Mouse (Mus musculus) intestine, postnatal 0 days (tissue): ENCODE measurements at regions not wholly inside any gene's neighbourhood (a gene's known extent, or its start where the extent isn't known, plus 50 kb on each side); places are given as distances from the start of the nearest gene placed in this dataset.

Experiments
- ATAC-seq: fragments of 200-750 bp; cut with Nextera tagmentation; 2 replicates; pipeline ENCODE4 v1.8.0; 2017; ENCODE audit warnings: mild to moderate bottlenecking, moderate TSS enrichment, moderate library complexity
- H3K27ac ChIP-seq: fragments of 300-500 bp; sonication (generic); 2 replicates; pipeline ENCODE4 v1.5.1; 2014; ENCODE audit warnings: mild to moderate bottlenecking, low read depth, low read length, moderate library complexity
- H3K27me3 ChIP-seq: fragments of 300-500 bp; sonication (generic); replicated peaks from 2 replicates; pipeline ENCODE4 v1.6.1; 2014; ENCODE audit warnings: low read length, mixed read lengths; ENCODE audit not compliant: control insufficient read depth, insufficient read depth
- H3K36me3 ChIP-seq: fragments of 300-500 bp; sonication (generic); 2 replicates; pipeline ENCODE4 v1.6.1; 2014; ENCODE audit warnings: mild to moderate bottlenecking, moderate library complexity; ENCODE audit not compliant: control insufficient read depth, insufficient read depth
- H3K4me1 ChIP-seq: fragments of 300-500 bp; sonication (generic); replicated peaks from 2 replicates; pipeline ENCODE4 v1.6.1; 2014; ENCODE audit warnings: antibody characterized with exemption, low read length, mixed read lengths; ENCODE audit not compliant: control insufficient read depth, insufficient read depth
- H3K4me2 ChIP-seq: fragments of 300-500 bp; sonication (generic); replicated peaks from 2 replicates; pipeline ENCODE4 v1.6.1; 2014; ENCODE audit warnings: low read depth, mild to moderate bottlenecking, moderate library complexity
- H3K4me3 ChIP-seq: fragments of 300-500 bp; sonication (generic); 2 replicates; pipeline ENCODE4 v1.5.1; 2014; ENCODE audit warnings: low read depth, low read length
- H3K9ac ChIP-seq: fragments of 300-500 bp; sonication (generic); 2 replicates; pipeline ENCODE4 v1.6.1; 2014; ENCODE audit warnings: mild to moderate bottlenecking, low read depth, low read length
- H3K9me3 ChIP-seq: fragments of 300-500 bp; sonication (generic); 2 replicates; pipeline ENCODE4 v1.6.1; 2016; ENCODE audit warnings: mixed run types; ENCODE audit not compliant: control insufficient read depth
- CTCF ChIP-seq: sonication (generic); IDR thresholded peaks from 2 replicates; pipeline ENCODE4 v1.5.1; 2016; ENCODE audit warnings: low read depth, mild to moderate bottlenecking, control low read depth, antibody characterized with exemption, moderate library complexity
- WGBS: fragments of 180-500 bp; shearing (Covaris S2); extraction: QIAGEN DNeasy Blood & Tissue Kit; methylation state at CpG from one replicate; pipeline ENCODE4 v1.1.7; 2014; 5-methylcytosine and 5-hydroxymethylcytosine counted together

DNA sequence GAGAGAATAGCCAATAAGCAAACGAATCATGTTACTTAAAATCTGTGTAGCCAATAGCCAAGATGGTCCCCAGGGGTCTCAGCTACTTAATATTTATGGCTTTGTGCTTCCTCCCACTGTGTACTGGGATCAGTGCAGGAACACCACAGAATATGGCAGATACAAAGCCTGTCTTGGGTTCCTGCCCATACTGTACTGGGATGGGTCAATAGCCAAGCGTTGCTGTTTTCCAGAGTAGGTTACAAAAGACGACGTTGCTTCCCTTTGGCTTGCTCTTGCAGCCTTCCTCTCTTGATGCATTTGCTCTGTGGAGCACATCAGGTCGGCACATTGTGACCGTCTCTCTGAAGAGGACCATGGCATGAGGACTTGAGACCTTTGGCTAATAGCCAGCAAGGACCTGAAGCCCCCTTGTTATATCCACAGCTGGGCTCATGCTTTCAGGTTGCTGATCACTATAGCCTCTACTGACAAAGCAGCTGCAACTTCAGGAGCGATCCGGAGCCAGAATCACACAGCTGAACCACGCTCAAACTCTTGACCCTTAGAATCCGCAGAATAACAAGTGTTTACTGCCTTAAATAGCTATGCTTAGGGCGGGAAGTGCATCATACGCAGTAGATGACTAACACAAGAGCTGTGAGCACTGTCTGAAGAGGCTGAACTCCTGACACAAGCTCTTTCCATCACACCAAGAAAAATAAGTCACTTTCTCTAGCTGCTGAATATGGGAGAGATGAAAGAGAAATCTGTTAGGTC is 250.2 kb upstream of the Daam1 start:
- Histone ChIP-seq H3K36me3 (no peaks in the 10 kb centered on the region), H3K27me3 (no peaks in the 10 kb centered on the region), H3K4me3 (no peak overlapping the region), H3K4me2 (no peak overlapping the region), H3K4me1 (no peaks in the 10 kb centered on the region), H3K9me3 (no peaks in the 10 kb centered on the region), H3K27ac (no peak overlapping the region), H3K9ac (no peak overlapping the region)
- ATAC-seq = no peak
- WGBS = 71% methylated on average over 12 of the region's 12 CpGs
- no peak for TF ChIP-seq CTCF

GRCm38 (mm10) chr12:71584618-71585017 is 246.3 kb upstream of the Daam1 start:
- WGBS = 69% methylated on average over 8 of the region's 8 CpGs
- H3K27ac ChIP-seq = no peak overlapping the region
- ATAC-seq = no peak

DNA sequence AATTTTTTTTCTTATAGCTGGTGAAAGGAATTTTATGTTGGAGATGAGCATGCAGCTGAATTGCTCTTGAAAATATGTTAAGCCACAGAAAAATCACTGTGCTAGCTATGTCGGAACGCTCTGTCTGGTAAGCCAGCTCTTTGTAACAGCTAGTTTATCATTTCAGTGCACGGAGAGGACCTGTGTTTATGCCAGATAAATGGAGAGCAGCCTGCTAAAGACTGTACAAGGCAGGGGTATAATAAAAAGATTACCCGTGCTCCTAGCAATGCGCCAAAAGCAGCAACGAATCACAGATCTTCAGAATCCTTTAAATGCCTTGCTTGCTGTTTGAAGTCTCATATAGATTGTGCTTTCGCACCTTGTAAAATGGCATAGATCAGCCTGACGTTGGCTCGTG is 232.2 kb upstream of the Daam1 start:
- no peak overlapping the region for H3K27ac ChIP-seq

More at GRCm38 (mm10) chr12:71584618-71585017, 246.3 kb upstream of the Daam1 start:
- Histone ChIP-seq H3K9ac (no peak overlapping the region), H3K4me2 (no peak overlapping the region), H3K9me3 (no peaks in the 10 kb centered on the region), H3K27me3 (no peaks in the 10 kb centered on the region), H3K4me1 (no peaks in the 10 kb centered on the region), H3K36me3 (no peaks in the 10 kb centered on the region), H3K4me3 (no peak overlapping the region)
- no peak for TF ChIP-seq CTCF

GRCm38 (mm10) chr12:71601091-71601690 is 229.7 kb upstream of the Daam1 start:
- no peaks in the 10 kb centered on the region for H3K27me3 ChIP-seq
- WGBS = 84% methylated on average over 8 of the region's 8 CpGs
- TF ChIP-seq CTCF = no peak
- no peaks in the 10 kb centered on the region for H3K9me3 ChIP-seq
- no peak overlapping the region for H3K4me2 ChIP-seq
- no peak for ATAC-seq
- H3K9ac ChIP-seq = no peak overlapping the region
- no peak overlapping the region for H3K4me3 ChIP-seq
- H3K4me1 ChIP-seq = no peaks in the 10 kb centered on the region
- H3K36me3 ChIP-seq = no peaks in the 10 kb centered on the region
- H3K27ac ChIP-seq = no peak overlapping the region

More for the DNA sequence above, 232.2 kb upstream of the Daam1 start:
- no peak for ATAC-seq
- Histone ChIP-seq H3K27me3 (no peaks in the 10 kb centered on the region), H3K4me3 (no peak overlapping the region), H3K36me3 (no peaks in the 10 kb centered on the region), H3K9me3 (no peaks in the 10 kb centered on the region), H3K9ac (no peak overlapping the region), H3K4me2 (no peak overlapping the region), H3K4me1 (no peaks in the 10 kb centered on the region)
- WGBS = 55% methylated on average over 9 of the region's 9 CpGs
- no peak for TF ChIP-seq CTCF

- no peak overlapping the region for H3K9ac ChIP-seq
- H3K4me2 ChIP-seq = no peak overlapping the region
- no peaks in the 10 kb centered on the region for H3K27me3 ChIP-seq
- no peaks in the 10 kb centered on the region for H3K9me3 ChIP-seq
- H3K4me1 ChIP-seq = no peaks in the 10 kb centered on the region
- no peak overlapping the region for H3K27ac ChIP-seq
- H3K36me3 ChIP-seq = no peaks in the 10 kb centered on the region
- ATAC-seq = no peak
- no peak for TF ChIP-seq CTCF
- WGBS = 92% methylated on average over 10 of the region's 10 CpGs
- no peak overlapping the region for H3K4me3 ChIP-seq
These were observed 227.7 kb upstream of the Daam1 start for GRCm38 (mm10) chr12:71603136-71603535.

DNA sequence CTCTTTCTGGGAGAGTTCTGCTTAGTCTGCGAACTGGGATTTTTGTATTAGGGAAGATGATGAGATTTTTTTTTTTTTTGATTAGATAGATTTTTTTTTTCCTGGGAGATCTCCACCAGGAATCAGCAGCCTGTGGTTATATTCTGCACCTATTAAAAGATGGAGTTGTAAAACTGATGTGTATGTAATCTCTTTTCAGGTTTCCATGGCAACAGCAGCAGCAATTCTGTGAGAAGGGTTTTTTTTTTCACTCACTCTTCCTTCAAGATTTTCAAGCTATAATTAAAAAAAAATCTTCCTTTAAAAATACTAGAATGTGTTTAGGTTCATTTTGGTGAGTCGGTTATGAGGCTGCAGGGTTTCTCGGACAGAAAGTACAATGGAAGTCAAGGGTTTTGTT is 224.5 kb upstream of the Daam1 start:
- Histone ChIP-seq H3K9me3 (no peaks in the 10 kb centered on the region), H3K36me3 (no peaks in the 10 kb centered on the region), H3K9ac (no peak overlapping the region), H3K4me1 (no peaks in the 10 kb centered on the region), H3K4me2 (no peak overlapping the region), H3K4me3 (no peak overlapping the region), H3K27me3 (no peaks in the 10 kb centered on the region), H3K27ac (no peak overlapping the region)
- ATAC-seq = no peak
- WGBS = 89% methylated on average over 3 of the region's 3 CpGs
- TF ChIP-seq CTCF = no peak
